Mouse (Mus musculus) midbrain, embryonic 13.5 days (tissue): Measurements from ENCODE around the gene Aspg. TPM values are rescaled to one million over a fixed set of nuclear protein-coding genes. Genes with fewer than 3 reads are reported as not detected.
A peak's percentile ranks its signal among the peaks of the same experiment; 100 is the strongest.

ENCODE experiments used
- ATAC-seq: fragments of 200-750 bp; cut with Nextera tagmentation; 2 replicates; pipeline ENCODE4 v1.8.0; 2017; ENCODE audit warnings: mild to moderate bottlenecking, moderate TSS enrichment, moderate library complexity
- H3K27ac ChIP-seq: fragments of 300-500 bp; sonication (generic); 2 replicates; pipeline ENCODE4 v1.5.1; 2015; ENCODE audit warnings: inconsistent platforms, mild to moderate bottlenecking, moderate library complexity
- H3K27me3 ChIP-seq: fragments of 300-500 bp; sonication (generic); 2 replicates; pipeline ENCODE4 v1.6.1; 2015; ENCODE audit warnings: mild to moderate bottlenecking, inconsistent platforms
- H3K36me3 ChIP-seq: fragments of 300-500 bp; sonication (generic); 2 replicates; pipeline ENCODE4 v1.6.1; 2015; ENCODE audit warnings: mild to moderate bottlenecking, inconsistent platforms
- H3K4me1 ChIP-seq: fragments of 300-500 bp; sonication (generic); replicated peaks from 2 replicates; pipeline ENCODE4 v1.6.1; 2015; ENCODE audit warnings: inconsistent platforms
- H3K4me2 ChIP-seq: fragments of 300-500 bp; sonication (generic); replicated peaks from 2 replicates; pipeline ENCODE4 v1.6.1; 2015; ENCODE audit warnings: moderate library complexity, mild to moderate bottlenecking, inconsistent platforms
- H3K4me3 ChIP-seq: fragments of 300-500 bp; sonication (generic); replicated peaks from 2 replicates; pipeline ENCODE4 v1.5.1; 2015; ENCODE audit warnings: mild to moderate bottlenecking, inconsistent platforms
- H3K9ac ChIP-seq: fragments of 300-500 bp; sonication (generic); replicated peaks from 2 replicates; pipeline ENCODE4 v1.6.1; 2015; ENCODE audit warnings: mild to moderate bottlenecking, inconsistent platforms
- H3K9me3 ChIP-seq: fragments of 300-500 bp; sonication (generic); 2 replicates; pipeline ENCODE4 v1.6.1; 2016; ENCODE audit warnings: mild to moderate bottlenecking, inconsistent platforms
- WGBS: fragments of 180-500 bp; shearing (Covaris S2); methylation state at CpG from one replicate; pipeline ENCODE4 v1.1.7; 2015; 5-methylcytosine and 5-hydroxymethylcytosine counted together
- polyA plus RNA-seq: library from polyadenylated mRNA; unstranded; fragments of >200 nt; fragmentation: Nextera tagmentation; extraction: Ambion mirVana; gene quantifications from 2 replicates; pipeline ENCODE4 v1.2.1, GENCODE M21; 2015

Aspg gene
- polyA plus RNA-seq, 1 experiment from 2014 or later: 0.90 TPM

GRCm38 (mm10) chr12:112100106-112100505 lies 6.4 kb upstream of the Aspg start:
- no peak for ATAC-seq
- 54% methylated on average over 4 of the region's 4 CpGs for WGBS

DNA sequence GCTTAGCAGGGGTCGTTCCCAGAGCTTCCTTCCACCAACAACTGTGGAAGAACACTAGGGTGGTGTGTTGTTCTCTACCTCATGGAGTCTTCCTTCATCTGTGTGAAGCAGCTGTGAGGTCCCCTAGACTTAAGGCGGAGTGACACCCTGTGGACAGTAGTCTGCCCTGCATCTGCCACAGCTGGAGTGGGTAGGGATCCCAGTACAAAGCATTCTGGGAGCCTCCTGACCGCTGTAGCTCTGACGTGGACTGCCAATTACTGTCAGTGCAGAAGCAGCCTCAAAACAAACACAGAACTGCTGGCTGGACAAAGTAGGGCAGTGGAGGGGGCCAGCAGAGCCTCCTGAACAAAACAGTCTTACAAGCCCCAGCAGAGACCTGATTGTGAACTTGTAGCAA lies 5.4 kb upstream of the Aspg start:
- Histone ChIP-seq H3K9ac (no peak overlapping the region), H3K4me1 (no peaks in the 10 kb centered on the region), H3K36me3 (no peaks in the 10 kb centered on the region), H3K27me3 (0 out of 2 replicates have a peak, but pooled peaks cover 5% of the 10 kb centered on the region), H3K4me2 (no peak overlapping the region), H3K4me3 (no peak overlapping the region), H3K9me3 (no peaks in the 10 kb centered on the region), H3K27ac (no peak overlapping the region)
- ATAC-seq: no peak
- WGBS: 61% methylated on average over 4 of the region's 4 CpGs

More at GRCm38 (mm10) chr12:112100106-112100505, 6.4 kb upstream of the Aspg start:
- Histone ChIP-seq H3K27me3 (no peaks in the 10 kb centered on the region), H3K4me2 (no peak overlapping the region), H3K36me3 (no peaks in the 10 kb centered on the region), H3K4me1 (no peaks in the 10 kb centered on the region), H3K27ac (no peak overlapping the region), H3K9me3 (no peaks in the 10 kb centered on the region), H3K4me3 (no peak overlapping the region), H3K9ac (no peak overlapping the region)

GRCm38 (mm10) chr12:112103179-112103578 lies 3.3 kb upstream of the Aspg start:
- peaks cover 4% of the 10 kb centered on the region; the same call in 1 of the 2 replicates for H3K4me1 ChIP-seq
- no peak overlapping the region for H3K27ac ChIP-seq
- no peak for ATAC-seq
- no peak overlapping the region for H3K4me2 ChIP-seq
- no peaks in the 10 kb centered on the region for H3K36me3 ChIP-seq
- WGBS: 88% methylated on average over 5 of the region's 5 CpGs
- H3K27me3 ChIP-seq: peaks cover 18% of the 10 kb centered on the region; the same call in 1 of the 2 replicates
- H3K4me3 ChIP-seq: no peak overlapping the region
- H3K9me3 ChIP-seq: no peaks in the 10 kb centered on the region
- H3K9ac ChIP-seq: no peak overlapping the region

DNA sequence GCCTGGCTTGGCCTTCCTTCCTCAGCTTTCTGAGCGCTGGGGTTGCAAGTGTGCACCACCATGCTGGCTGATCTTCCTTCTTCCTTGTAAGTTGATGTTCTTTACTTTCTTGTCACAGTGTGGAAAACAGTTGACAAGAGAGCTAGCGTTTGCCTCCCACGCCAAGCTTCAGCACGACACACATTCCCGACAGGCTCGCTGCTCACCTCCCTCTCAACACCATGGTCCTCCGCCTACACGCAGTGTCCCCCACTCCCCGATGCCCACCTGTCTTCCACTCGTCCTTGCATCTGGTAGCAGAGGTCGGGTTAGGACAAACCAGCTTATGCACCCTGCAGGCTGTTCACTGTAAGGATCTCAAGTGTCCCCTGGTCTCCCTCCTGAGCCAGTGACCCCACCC lies 1.6 kb upstream of the Aspg start:
- Histone ChIP-seq H3K4me1 (peaks cover 4% of the 10 kb centered on the region; the same call in 1 of the 2 replicates), H3K27me3 (peaks cover 20% of the 10 kb centered on the region; the same call in 1 of the 2 replicates), H3K9ac (no peak overlapping the region), H3K4me2 (no peak overlapping the region), H3K9me3 (no peaks in the 10 kb centered on the region), H3K36me3 (no peaks in the 10 kb centered on the region), H3K27ac (no peak overlapping the region), H3K4me3 (no peak overlapping the region)
- ATAC-seq: no peak
- WGBS: 89% methylated on average over 11 of the region's 11 CpGs

DNA sequence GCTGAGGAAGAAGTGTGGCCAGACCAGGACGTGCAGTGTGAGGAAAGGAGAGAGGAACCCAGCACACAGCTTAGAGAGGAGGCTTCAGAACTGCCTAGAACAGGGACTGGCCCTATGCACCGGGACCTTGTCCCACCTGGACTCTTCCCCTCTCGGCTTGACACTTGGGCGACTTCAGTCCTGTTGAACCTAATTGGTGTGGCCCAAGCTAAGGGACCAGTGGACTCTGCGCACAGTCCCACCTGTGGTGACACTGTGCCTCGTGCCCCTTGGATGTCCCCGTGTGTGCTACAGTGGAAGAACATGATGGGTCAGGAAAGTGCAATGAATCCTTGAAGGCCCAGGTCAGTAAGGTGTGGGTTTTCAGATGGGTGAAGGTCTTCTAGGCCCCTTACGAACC lies 1.2 kb downstream of the Aspg start:
- Histone ChIP-seq H3K9me3 (no peaks in the 10 kb centered on the region), H3K4me2 (no peak overlapping the region), H3K4me3 (no peak overlapping the region), H3K4me1 (peaks cover 4% of the 10 kb centered on the region; the same call in 1 of the 2 replicates), H3K27me3 (peaks cover 31% of the 10 kb centered on the region), H3K27ac (no peak overlapping the region), H3K36me3 (no peaks in the 10 kb centered on the region), H3K9ac (no peak overlapping the region)
- 90% methylated on average over 8 of the region's 8 CpGs for WGBS
- ATAC-seq: no peak

- Histone ChIP-seq H3K9ac (no peak overlapping the region), H3K9me3 (no peaks in the 10 kb centered on the region), H3K36me3 (no peaks in the 10 kb centered on the region), H3K27me3 (peaks cover 31% of the 10 kb centered on the region), H3K4me1 (peaks cover 4% of the 10 kb centered on the region; the same call in 1 of the 2 replicates), H3K27ac (no peak overlapping the region), H3K4me3 (no peak overlapping the region), H3K4me2 (no peak overlapping the region)
- 89% methylated on average over 11 of the region's 11 CpGs for WGBS
- ATAC-seq: no peak
Measured at GRCm38 (mm10) chr12:112108696-112109445, 2.4 kb downstream of the Aspg start.

- ATAC-seq: no peak
- H3K9me3 ChIP-seq: no peaks in the 10 kb centered on the region
- peaks cover 4% of the 10 kb centered on the region; the same call in 1 of the 2 replicates for H3K4me1 ChIP-seq
- WGBS: 81% methylated on average over 9 of the region's 9 CpGs
- H3K27ac ChIP-seq: no peak overlapping the region
- no peak overlapping the region for H3K9ac ChIP-seq
- no peaks in the 10 kb centered on the region for H3K36me3 ChIP-seq
- H3K4me2 ChIP-seq: no peak overlapping the region
- H3K4me3 ChIP-seq: no peak overlapping the region
- H3K27me3 ChIP-seq: peaks cover 38% of the 10 kb centered on the region
Measured at GRCm38 (mm10) chr12:112109701-112110100, 3.2 kb downstream of the Aspg start.

DNA sequence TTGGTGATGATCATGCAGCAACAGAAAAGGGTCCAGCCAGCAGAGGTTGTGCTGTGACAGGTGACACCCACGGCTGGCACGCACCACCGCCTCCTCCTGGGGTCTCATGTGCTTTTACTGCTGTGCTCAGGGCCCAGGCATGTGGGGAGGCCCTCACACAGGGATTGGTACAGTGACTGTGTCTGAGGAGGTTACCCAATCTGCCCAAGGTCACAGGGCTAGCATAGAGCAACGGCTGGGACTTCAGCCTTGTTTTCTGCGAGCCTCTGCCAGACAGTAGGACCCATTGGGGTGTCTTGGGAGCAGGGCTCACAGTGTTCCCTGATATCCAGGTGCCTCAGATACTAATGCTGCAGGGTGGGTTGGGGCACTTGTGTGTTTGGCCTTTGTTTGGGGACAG lies 4.8 kb downstream of the Aspg start:
- Histone ChIP-seq H3K4me2 (no peak overlapping the region), H3K4me3 (no peak overlapping the region), H3K9me3 (no peaks in the 10 kb centered on the region), H3K9ac (no peak overlapping the region), H3K27me3 (peaks cover 45% of the 10 kb centered on the region), H3K4me1 (peaks cover 4% of the 10 kb centered on the region; the same call in 1 of the 2 replicates), H3K27ac (no peak overlapping the region), H3K36me3 (no peaks in the 10 kb centered on the region)
- WGBS: 79% methylated on average over 5 of the region's 5 CpGs
- ATAC-seq: no peak

DNA sequence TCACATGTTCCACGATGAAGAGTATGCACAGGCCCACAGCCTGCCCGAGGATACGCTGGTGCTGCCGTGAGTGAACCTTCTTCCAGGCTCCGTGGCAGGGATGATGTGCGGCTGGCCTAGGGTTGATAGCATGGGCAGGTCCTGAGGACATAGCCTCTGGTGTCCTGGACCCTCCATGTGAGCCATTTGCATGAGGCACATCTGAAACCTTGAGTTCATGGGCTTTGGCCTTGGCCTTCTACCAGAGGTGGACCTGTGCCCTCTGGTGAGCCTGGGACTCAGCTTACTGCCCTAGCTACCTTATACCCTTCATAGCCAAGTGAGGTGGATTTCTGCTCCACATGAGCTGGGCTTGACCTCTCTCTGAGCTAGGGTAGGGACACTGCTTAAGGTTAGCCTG lies 5.8 kb downstream of the Aspg start:
- H3K9ac ChIP-seq: no peak overlapping the region
- H3K4me3 ChIP-seq: no peak overlapping the region
- H3K27ac ChIP-seq: no peak overlapping the region
- H3K27me3 ChIP-seq: peaks cover 36% of the 10 kb centered on the region
- H3K4me2 ChIP-seq: no peak overlapping the region
- H3K4me1 ChIP-seq: no peaks in the 10 kb centered on the region
- no peak for ATAC-seq
- WGBS: 94% methylated on average over 6 of the region's 6 CpGs
- H3K9me3 ChIP-seq: no peaks in the 10 kb centered on the region
- H3K36me3 ChIP-seq: no peaks in the 10 kb centered on the region

- Histone ChIP-seq H3K9me3 (no peaks in the 10 kb centered on the region), H3K36me3 (no peaks in the 10 kb centered on the region), H3K27ac (no peak overlapping the region), H3K27me3 (peaks cover 33% of the 10 kb centered on the region), H3K9ac (no peak overlapping the region), H3K4me3 (no peak overlapping the region), H3K4me2 (no peak overlapping the region), H3K4me1 (no peaks in the 10 kb centered on the region)
- WGBS: 21% methylated on average over 13 of the region's 13 CpGs
- no peak for ATAC-seq
Measured at GRCm38 (mm10) chr12:112112686-112113396, 6.4 kb downstream of the Aspg start.

- 9% methylated on average over 7 of the region's 7 CpGs for WGBS
- Histone ChIP-seq H3K36me3 (no peaks in the 10 kb centered on the region), H3K4me2 (no peak overlapping the region), H3K4me3 (no peak overlapping the region), H3K4me1 (no peaks in the 10 kb centered on the region), H3K9me3 (no peaks in the 10 kb centered on the region), H3K27me3 (peaks cover 30% of the 10 kb centered on the region), H3K27ac (no peak overlapping the region), H3K9ac (no peak overlapping the region)
- peak; percentile 51 for ATAC-seq
Measured at GRCm38 (mm10) chr12:112113710-112114109, 7.2 kb downstream of the Aspg start.

GRCm38 (mm10) chr12:112117006-112117405 lies 10.5 kb downstream of the Aspg start:
- Histone ChIP-seq H3K36me3 (no peaks in the 10 kb centered on the region), H3K4me3 (no peak overlapping the region), H3K9me3 (no peaks in the 10 kb centered on the region), H3K4me2 (no peak overlapping the region), H3K9ac (no peak overlapping the region), H3K27me3 (peaks cover 24% of the 10 kb centered on the region), H3K27ac (no peak overlapping the region), H3K4me1 (no peaks in the 10 kb centered on the region)
- 79% methylated on average over 5 of the region's 5 CpGs for WGBS
- ATAC-seq: no peak
